Mouse (Mus musculus): ENCODE data around the gene Cd33. TPM values are rescaled to one million over a fixed set of nuclear protein-coding genes. Genes with fewer than 3 reads are reported as not detected.

Cd33 gene
- total RNA-seq, 1 experiment from 2014 or later, result 26.9 TPM

Other genes with a start within 250 kb of the Cd33 start
- 23.1 and 28.8 TPM in 2 replicates for gene Zfp715, start 231.1 kb downstream of the Cd33 start, total RNA-seq (2017)
- 5.0 and 7.6 TPM in 2 replicates for gene Siglecf, start 193.1 kb downstream of the Cd33 start, total RNA-seq (2017)
- 3.0 and 6.3 TPM in 2 replicates for gene Siglecg, start 136.2 kb downstream of the Cd33 start, total RNA-seq (2017)
- not detected in 2 replicates for gene Lim2, start 116.8 kb downstream of the Cd33 start, total RNA-seq (2017)
- 94.2 and 115 TPM in 2 replicates for gene Nkg7, start 107.4 kb downstream of the Cd33 start, total RNA-seq (2017)
- gene Cldnd2, start 103.6 kb downstream of the Cd33 start, total RNA-seq (2017), result not detected in 2 replicates
- 316 and 319 TPM in 2 replicates for gene Etfb, start 100.3 kb downstream of the Cd33 start, total RNA-seq (2017)
- 2.5 TPM in 1 of 2 replicates, not detected in the other for gene Gm45233, start 100.3 kb downstream of the Cd33 start, total RNA-seq (2017)
- 5.0 and 5.1 TPM in 2 replicates for gene Vsig10l, start 81.3 kb downstream of the Cd33 start, total RNA-seq (2017)
- gene Iglon5, start 54.4 kb downstream of the Cd33 start, total RNA-seq (2017), result not detected in 2 replicates
- gene 4931406B18Rik, start 38.5 kb downstream of the Cd33 start, total RNA-seq (2017), result not detected in 2 replicates
- 6.1 and 6.6 TPM in 2 replicates for gene Zfp658, start 17.8 kb upstream of the Cd33 start, total RNA-seq (2017)
- 10.9 and 15.6 TPM in 2 replicates for gene Zfp719, start 35.2 kb upstream of the Cd33 start, total RNA-seq (2017)
- not detected in 2 replicates for gene Zfp819, start 62.7 kb upstream of the Cd33 start, total RNA-seq (2017)
- gene Ceacam18, start 90.3 kb upstream of the Cd33 start, total RNA-seq (2017), result not detected in 2 replicates
- gene Siglece, start 115.7 kb upstream of the Cd33 start, total RNA-seq (2017), result 1.7 and 4.1 TPM in 2 replicates
- 6.3 and 9.8 TPM in 2 replicates for gene Ctu1, start 127.6 kb upstream of the Cd33 start, total RNA-seq (2017)
- gene Klk14, start 146.0 kb upstream of the Cd33 start, total RNA-seq (2017), result not detected in 2 replicates
- gene Klk13, start 168.1 kb upstream of the Cd33 start, total RNA-seq (2017), result not detected in 2 replicates
- not detected in 2 replicates for gene Klk12, start 224.5 kb upstream of the Cd33 start, total RNA-seq (2017)
- gene Klk11, start 230.2 kb upstream of the Cd33 start, total RNA-seq (2017), result not detected in 2 replicates
- gene Klk10, start 236.6 kb upstream of the Cd33 start, total RNA-seq (2017), result not detected in 2 replicates
- gene Klk9, start 247.5 kb upstream of the Cd33 start, total RNA-seq (2017), result not detected in 2 replicates

All from hematopoietic stem cell, adult 5-6 weeks (primary cell).